Mouse (Mus musculus) intestine, embryonic 16.5 days (tissue): ENCODE results near the gene Ppip5k2. TPM values are rescaled to one million over a fixed set of nuclear protein-coding genes. Genes with fewer than 3 reads are reported as not detected.
A peak's percentile ranks its signal among the peaks of the same experiment; 100 is the strongest.
"Not testable (repeated sequence)": the region's sequence is repeated elsewhere in the genome, so short reads cannot be mapped to it uniquely, and the experiment has no call there.

Experiments
- ATAC-seq: fragments of 200-750 bp; cut with Nextera tagmentation; 2 replicates; pipeline ENCODE4 v1.8.0; 2017; ENCODE audit warnings: moderate TSS enrichment, moderate library complexity
- H3K27ac ChIP-seq: fragments of 300-500 bp; sonication (generic); 2 replicates; pipeline ENCODE4 v1.5.1; 2014; ENCODE audit warnings: mild to moderate bottlenecking, low read length
- H3K27me3 ChIP-seq: fragments of 300-500 bp; sonication (generic); replicated peaks from 2 replicates; pipeline ENCODE4 v1.6.1; 2014; ENCODE audit warnings: low read length, control low read depth, mixed read lengths; ENCODE audit not compliant: control insufficient read depth, insufficient read depth
- H3K36me3 ChIP-seq: fragments of 300-500 bp; sonication (generic); 2 replicates; pipeline ENCODE4 v1.6.1; 2014; ENCODE audit warnings: low read length, control low read depth; ENCODE audit not compliant: control insufficient read depth, insufficient read depth
- H3K4me1 ChIP-seq: fragments of 300-500 bp; sonication (generic); 2 replicates; pipeline ENCODE4 v1.6.1; 2014; ENCODE audit warnings: low read length, control low read depth, mixed read lengths; ENCODE audit not compliant: control insufficient read depth, insufficient read depth
- H3K4me2 ChIP-seq: fragments of 300-500 bp; sonication (generic); 2 replicates; pipeline ENCODE4 v1.6.1; 2014; ENCODE audit warnings: low read depth, low read length, control low read depth
- H3K4me3 ChIP-seq: fragments of 300-500 bp; sonication (generic); 2 replicates; pipeline ENCODE4 v1.5.1; 2014; ENCODE audit warnings: mild to moderate bottlenecking, low read length
- H3K9ac ChIP-seq: fragments of 300-500 bp; sonication (generic); 2 replicates; pipeline ENCODE4 v1.6.1; 2014; ENCODE audit warnings: low read depth, low read length
- H3K9me3 ChIP-seq: fragments of 300-500 bp; sonication (generic); 2 replicates; pipeline ENCODE4 v1.6.1; 2016; ENCODE audit warnings: low read length, control low read depth; ENCODE audit not compliant: control insufficient read depth
- WGBS: fragments of 180-500 bp; shearing (Covaris S2); extraction: QIAGEN DNeasy Blood & Tissue Kit; methylation state at CpG from one replicate; pipeline ENCODE4 v1.1.7; 2014; 5-methylcytosine and 5-hydroxymethylcytosine counted together
- polyA plus RNA-seq: library from polyadenylated mRNA; unstranded; fragments of >200 nt; fragmentation: Nextera tagmentation; extraction: Ambion mirVana; gene quantifications from 2 replicates; pipeline ENCODE4 v1.2.1, GENCODE M21; 2015

Ppip5k2 gene
- polyA plus RNA-seq, 1 experiment from 2014 or later, result 32.1 TPM

DNA sequence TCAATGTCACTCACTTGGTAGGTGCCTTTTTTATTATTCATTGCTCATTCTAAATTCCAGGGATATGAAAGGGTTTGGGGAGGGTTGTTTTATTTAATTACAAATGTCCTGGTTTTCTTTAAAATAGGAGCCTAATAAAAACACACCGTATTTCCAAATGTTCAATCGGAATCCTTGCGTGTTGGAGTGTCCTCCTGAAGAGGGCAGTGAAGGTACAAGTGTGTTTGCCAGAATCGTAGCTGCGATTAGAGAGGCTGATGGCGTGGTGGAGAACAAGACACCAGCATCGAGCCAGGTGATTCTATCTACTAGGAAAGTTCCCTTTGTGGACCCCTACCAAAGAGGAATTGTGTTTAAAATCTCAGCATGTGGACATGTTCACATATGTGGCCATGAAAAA is 14.7 kb upstream of the Ppip5k2 start:
- Histone ChIP-seq H3K36me3 (no peaks in the 10 kb centered on the region), H3K9ac (no peak overlapping the region), H3K4me1 (no peaks in the 10 kb centered on the region), H3K4me2 (no peak overlapping the region), H3K27ac (no peak overlapping the region), H3K27me3 (no peaks in the 10 kb centered on the region), H3K4me3 (no peak overlapping the region), H3K9me3 (no peaks in the 10 kb centered on the region)
- ATAC-seq, result no peak
- WGBS, result 82% methylated on average over 7 of the region's 7 CpGs

GRCm38 (mm10) chr1:97781674-97782073 is 11.5 kb upstream of the Ppip5k2 start:
- Histone ChIP-seq H3K36me3 (no peaks in the 10 kb centered on the region), H3K27me3 (no peaks in the 10 kb centered on the region), H3K4me2 (no peak overlapping the region), H3K9ac (no peak overlapping the region), H3K9me3 (no peaks in the 10 kb centered on the region), H3K4me3 (no peak overlapping the region), H3K4me1 (no peaks in the 10 kb centered on the region), H3K27ac (no peak overlapping the region)
- 95% methylated on average over 7 of the region's 7 CpGs for WGBS
- no peak for ATAC-seq

DNA sequence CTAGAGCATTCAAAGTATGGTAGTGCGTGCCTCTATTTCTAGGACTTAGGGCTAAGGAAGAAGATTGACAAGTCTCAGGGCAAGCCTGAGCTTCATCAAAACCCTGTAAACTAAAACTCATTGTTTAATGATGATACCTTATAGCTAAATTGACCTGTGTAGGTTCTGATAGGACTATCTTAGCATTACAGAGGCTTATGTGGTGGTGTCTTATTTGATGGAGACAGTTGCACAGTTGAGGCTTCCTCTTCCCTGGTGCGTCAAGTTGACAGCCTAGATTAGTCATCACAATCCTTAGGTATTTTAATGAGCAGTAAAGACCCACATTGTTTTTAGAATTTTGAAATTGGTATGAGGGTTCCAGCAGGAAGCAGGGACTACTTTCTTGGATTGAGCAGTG is 3.8 kb upstream of the Ppip5k2 start:
- Histone ChIP-seq H3K4me1 (peaks cover 3% of the 10 kb centered on the region), H3K4me3 (no peak overlapping the region), H3K36me3 (no peaks in the 10 kb centered on the region), H3K9me3 (no peaks in the 10 kb centered on the region), H3K9ac (no peak overlapping the region), H3K4me2 (no peak overlapping the region), H3K27ac (no peak overlapping the region), H3K27me3 (no peaks in the 10 kb centered on the region)
- no peak for ATAC-seq
- WGBS, result 96% methylated on average over 2 of the region's 2 CpGs

DNA sequence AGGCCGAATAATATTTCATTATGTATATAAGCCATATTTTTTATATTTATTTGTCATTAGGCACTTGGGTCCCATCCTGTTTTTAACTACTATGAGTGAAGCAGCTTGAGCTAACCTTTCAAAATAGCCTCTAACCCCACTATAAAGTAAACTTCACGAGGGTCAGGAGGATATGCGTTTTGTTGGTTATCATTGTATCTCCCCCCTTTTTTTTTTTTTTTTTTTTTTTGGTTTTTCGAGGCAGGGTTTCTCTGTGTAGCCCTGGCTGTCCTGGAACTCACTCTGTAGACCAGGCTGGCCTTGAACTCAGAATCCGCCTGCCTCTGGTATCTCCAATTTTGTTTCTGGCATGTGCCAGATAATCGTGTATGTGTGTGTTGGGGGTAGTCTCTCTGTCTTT is 3.2 kb upstream of the Ppip5k2 start:
- no peaks in the 10 kb centered on the region for H3K36me3 ChIP-seq
- no peak overlapping the region for H3K4me2 ChIP-seq
- H3K9ac ChIP-seq, result no peak overlapping the region
- no peaks in the 10 kb centered on the region for H3K27me3 ChIP-seq
- no peak overlapping the region for H3K27ac ChIP-seq
- H3K4me1 ChIP-seq, result peaks cover 3% of the 10 kb centered on the region
- 88% methylated on average over 6 of the region's 6 CpGs for WGBS
- no peak for ATAC-seq
- no peak overlapping the region for H3K4me3 ChIP-seq
- no peaks in the 10 kb centered on the region for H3K9me3 ChIP-seq

DNA sequence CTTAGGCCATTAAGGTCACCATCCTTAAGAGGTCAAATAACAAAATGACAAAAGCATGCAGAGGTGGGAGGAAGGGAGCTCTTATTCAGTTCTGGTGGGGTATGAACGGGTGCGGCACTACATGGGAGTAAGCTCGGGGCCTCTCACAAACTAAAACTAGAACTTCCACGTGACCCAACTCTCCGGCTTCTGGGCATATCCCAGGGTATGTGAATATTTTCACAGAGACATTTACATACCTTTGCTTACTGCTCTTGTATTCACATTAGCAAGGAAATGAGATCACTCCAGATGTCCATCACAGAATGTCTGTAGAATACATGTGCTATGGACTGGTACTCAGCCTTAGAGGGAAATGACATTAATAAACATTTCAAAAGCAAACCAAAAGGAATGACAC is 1.5 kb upstream of the Ppip5k2 start:
- Histone ChIP-seq H3K36me3 (no peaks in the 10 kb centered on the region), H3K9me3 (no peaks in the 10 kb centered on the region), H3K4me2 (no peak overlapping the region), H3K27ac (no peak overlapping the region), H3K27me3 (no peaks in the 10 kb centered on the region), H3K9ac (no peak overlapping the region), H3K4me1 (peaks cover 7% of the 10 kb centered on the region), H3K4me3 (no peak overlapping the region)
- no peak for ATAC-seq
- 94% methylated on average over 5 of the region's 5 CpGs for WGBS

DNA sequence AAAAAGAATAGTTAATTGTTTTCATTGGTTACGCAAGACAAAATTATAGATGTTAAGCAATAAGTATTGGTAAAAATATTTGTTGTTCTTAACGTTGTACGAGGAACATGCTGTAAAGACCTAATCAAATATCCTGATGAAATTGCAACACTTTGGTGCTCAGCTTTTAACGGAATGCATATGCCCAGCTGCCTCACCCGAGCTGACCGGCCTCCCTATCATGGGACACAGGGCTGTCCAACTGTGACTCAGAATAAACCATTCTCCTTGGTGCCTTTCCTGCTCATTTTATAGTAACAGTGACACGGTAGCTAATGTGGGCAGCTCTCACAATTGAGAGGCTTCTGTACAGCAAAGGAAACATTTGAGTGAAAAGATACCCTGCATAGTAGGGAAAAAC is 907 bp upstream of the Ppip5k2 start:
- 68% methylated on average over 7 of the region's 7 CpGs for WGBS
- ATAC-seq, result no peak

DNA sequence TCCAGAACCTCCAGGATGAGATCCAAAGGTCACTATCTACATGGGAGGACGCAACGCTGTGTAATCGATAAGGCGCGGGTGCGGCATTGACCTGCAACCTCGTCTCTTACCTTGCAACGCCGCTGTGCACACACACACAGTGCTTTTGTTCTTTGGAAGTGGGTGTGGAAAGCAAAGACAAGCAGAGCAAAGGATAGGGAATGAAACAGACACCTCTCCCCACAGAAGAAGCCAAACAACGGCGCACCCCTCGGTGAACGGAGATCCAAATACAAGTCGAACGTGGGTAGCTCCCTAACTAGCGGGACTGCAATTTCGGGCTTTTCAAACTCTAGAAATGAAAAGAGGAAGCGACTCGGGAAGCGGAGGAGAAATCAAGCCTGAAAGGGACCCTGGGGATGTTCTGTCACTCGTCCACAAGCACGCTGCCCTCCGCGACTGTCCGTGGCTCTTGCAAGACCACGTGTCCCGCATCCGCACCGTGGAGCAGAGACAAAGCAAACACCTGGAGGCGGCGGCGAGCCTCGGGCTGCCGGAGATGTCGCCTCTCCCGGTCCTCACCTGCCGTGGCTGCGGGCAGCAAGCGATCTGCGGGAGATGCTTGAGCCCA is 812 bp downstream of the Ppip5k2 start:
- peak; percentile 57 for ATAC-seq
- H3K27ac ChIP-seq, result peak overlapping the region; percentile 95
- H3K9ac ChIP-seq, result peak overlapping the region; percentile 90
- no peaks in the 10 kb centered on the region for H3K9me3 ChIP-seq
- peak overlapping the region; percentile 51 for H3K4me2 ChIP-seq
- H3K27me3 ChIP-seq, result no peaks in the 10 kb centered on the region
- no peaks in the 10 kb centered on the region for H3K36me3 ChIP-seq
- peak overlapping the region; percentile 97 for H3K4me3 ChIP-seq
- peaks cover 7% of the 10 kb centered on the region for H3K4me1 ChIP-seq
- 0% methylated on average over 40 of the region's 40 CpGs for WGBS

More for the DNA sequence above, 907 bp upstream of the Ppip5k2 start:
- no peaks in the 10 kb centered on the region for H3K36me3 ChIP-seq
- H3K27ac ChIP-seq, result no peak overlapping the region
- no peaks in the 10 kb centered on the region for H3K9me3 ChIP-seq
- 0 out of 2 replicates have a peak overlapping the region, but pooled peaks have one; percentile 14 for H3K4me2 ChIP-seq
- no peak overlapping the region for H3K9ac ChIP-seq
- H3K4me1 ChIP-seq, result peaks cover 7% of the 10 kb centered on the region
- H3K4me3 ChIP-seq, result peak overlapping the region; percentile 9; the same call in 1 of the 2 replicates
- no peaks in the 10 kb centered on the region for H3K27me3 ChIP-seq

GRCm38 (mm10) chr1:97768906-97769293 is 1.3 kb downstream of the Ppip5k2 start:
- peak overlapping the region; percentile 95 for H3K27ac ChIP-seq
- H3K9ac ChIP-seq, result peak overlapping the region; percentile 90
- no peaks in the 10 kb centered on the region for H3K27me3 ChIP-seq
- 7% methylated on average over 7 of the region's 7 CpGs for WGBS
- no peaks in the 10 kb centered on the region for H3K36me3 ChIP-seq
- no peak for ATAC-seq
- peaks cover 7% of the 10 kb centered on the region for H3K4me1 ChIP-seq
- H3K9me3 ChIP-seq, result no peaks in the 10 kb centered on the region
- peak overlapping the region; percentile 97 for H3K4me3 ChIP-seq
- H3K4me2 ChIP-seq, result peak overlapping the region; percentile 51

- no peaks in the 10 kb centered on the region for H3K27me3 ChIP-seq
- no peaks in the 10 kb centered on the region for H3K9me3 ChIP-seq
- no peak overlapping the region for H3K27ac ChIP-seq
- no peak for ATAC-seq
- WGBS, result 73% methylated on average over 2 of the region's 2 CpGs
- no peaks in the 10 kb centered on the region for H3K36me3 ChIP-seq
- no peak overlapping the region for H3K4me3 ChIP-seq
- peaks cover 7% of the 10 kb centered on the region for H3K4me1 ChIP-seq
- peak overlapping the region; percentile 19; the same call in 1 of the 2 replicates for H3K4me2 ChIP-seq
- H3K9ac ChIP-seq, result no peak overlapping the region
These were observed 2.1 kb downstream of the Ppip5k2 start for GRCm38 (mm10) chr1:97768089-97768488.

- H3K4me2 ChIP-seq, H3K36me3 ChIP-seq, H3K27me3 ChIP-seq, H3K4me3 ChIP-seq, H3K27ac ChIP-seq, H3K9me3 ChIP-seq, H3K4me1 ChIP-seq, H3K9ac ChIP-seq, ATAC-seq: not testable (repeated sequence)
- 67% methylated on average over 4 of the region's 4 CpGs for WGBS
These were observed 4.5 kb downstream of the Ppip5k2 start for GRCm38 (mm10) chr1:97765712-97766111.
